Mouse (Mus musculus) Patski (cell line): ENCODE measurements around the gene Zfp663. TPM values are rescaled to one million over a fixed set of nuclear protein-coding genes. Genes with fewer than 3 reads are reported as not detected.

Experiments used
- ATAC-seq: fragments of 100-300 bp; one replicate; pipeline ENCODE4 v1.8.0; 2021
- CTCF ChIA-PET: fragments of 350-600 bp; sonication (Branson Sonifier 250); formaldehyde crosslinking; loops from one replicate; lab custom pipeline; 2022; ENCODE audit warnings: inconsistent platforms; lab: Charles Lee
- POLR2A ChIA-PET: fragments of 350-600 bp; sonication (Branson Sonifier 250); formaldehyde crosslinking; loops from one replicate; lab custom pipeline; 2022; ENCODE audit warnings: antibody characterized with exemption, inconsistent platforms; lab: Charles Lee
- DNase-seq: peaks from one replicate; pipeline ENCODE4 v3.0.0-alpha.2; 2011; ENCODE audit warnings: low read depth, low spot score
- H3K27me3 ChIP-seq: fragments of 371-371 bp; one replicate; pipeline ENCODE4 v1.5.1; 2021
- CTCF ChIP-seq: fragments of 100-300 bp; IDR thresholded peaks from one replicate; pipeline ENCODE4 v1.5.1; 2021
- in situ Hi-C: fragments of 300-500 bp; cut with MboI; formaldehyde crosslinking; loops from 3 replicates; pipeline ENCODE4 v1.11.1; 2018; ENCODE audit warnings: low pct_unique_long_range_greater_than_20kb, mixed read lengths
- polyA plus RNA-seq: library from polyadenylated mRNA; unstranded; gene quantifications from one replicate; pipeline ENCODE4 v1.2.3, GENCODE M21; 2021

The Zfp663 gene
- polyA plus RNA-seq, 1 experiment from 2014 or later, result not detected

- in situ Hi-C loops, result no loop called here
- ATAC-seq, result no peak
- CTCF ChIA-PET, result no interaction called here
- no peaks in the 10 kb centered on the region for H3K27me3 ChIP-seq
- POLR2A ChIA-PET, result no interaction called here
- no peak for TF ChIP-seq CTCF
- DNase-seq, result no peak
These were observed 29.1 kb upstream of the Zfp663 start for GRCm38 (mm10) chr2:165397502-165398163.

- no peaks in the 10 kb centered on the region for H3K27me3 ChIP-seq
- DNase-seq (no peak), ATAC-seq (no peak)
- POLR2A ChIA-PET, result no interaction called here
- CTCF ChIA-PET, result interaction anchor here (1.1 kb wide), 1 partner anchor 19 kb away, joined by 3 read pairs; no protein-coding TSS in a partner anchor
- in situ Hi-C loops, result no loop called here
- TF ChIP-seq CTCF, result no peak
These were observed 28.4 kb upstream of the Zfp663 start for GRCm38 (mm10) chr2:165396831-165397501.

DNA sequence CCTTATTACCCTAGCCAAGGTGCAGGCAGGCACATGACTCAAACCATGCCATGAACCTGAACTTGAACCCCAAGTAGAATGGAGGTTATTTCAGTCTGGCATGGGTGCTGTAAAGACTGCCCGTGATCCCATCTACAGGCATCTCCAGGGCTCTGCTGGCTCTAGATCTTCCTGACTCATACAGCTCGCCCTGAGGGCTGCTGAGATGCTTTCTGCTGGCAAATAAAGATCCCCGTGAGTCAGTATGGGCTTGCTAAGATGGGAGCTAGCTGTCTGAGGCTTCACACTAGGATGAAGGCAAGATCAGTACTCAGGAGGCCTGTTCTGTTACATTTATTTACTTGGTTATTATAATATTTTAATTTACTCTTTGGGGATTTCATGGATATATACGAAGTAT lies 23.6 kb upstream of the Zfp663 start:
- no peak for TF ChIP-seq CTCF
- DNase-seq (no peak), ATAC-seq (no peak)
- in situ Hi-C loops, result loop anchor here (5.0 kb wide), 1 partner anchor 95 kb away; no protein-coding TSS in a partner anchor
- POLR2A ChIA-PET, result interaction anchor here (2.2 kb wide), 1 partner anchor 95 kb away, joined by 7 read pairs; no protein-coding TSS in a partner anchor
- H3K27me3 ChIP-seq, result no peaks in the 10 kb centered on the region
- CTCF ChIA-PET, result interaction anchor here (0.6 to 3.9 kb wide), 9 partner anchors 8 to 95 kb away, joined by 3 to 26 read pairs (median 3); partner anchors contain the start of gene Ocstamp

DNA sequence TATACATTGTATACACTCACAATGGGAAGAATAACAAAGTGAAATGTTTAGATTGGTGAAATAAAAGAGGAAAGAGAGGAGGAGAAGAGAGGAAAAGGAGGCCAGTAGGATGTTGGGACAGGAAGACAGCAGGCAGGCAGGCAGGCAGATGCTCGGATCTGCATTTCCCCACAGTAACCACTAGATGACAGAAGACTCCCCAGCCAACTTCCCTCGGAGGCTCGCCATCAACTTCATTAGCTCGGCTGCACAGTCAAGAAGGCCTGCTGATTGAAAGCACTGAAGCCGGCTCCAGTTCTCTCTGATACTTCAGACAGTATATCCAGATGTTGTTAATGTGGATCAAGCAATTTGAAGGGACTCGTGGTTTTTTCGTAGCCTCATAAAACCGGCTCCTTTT lies 23.0 kb upstream of the Zfp663 start:
- CTCF ChIA-PET, result interaction anchor here (0.6 to 3.9 kb wide), 10 partner anchors 9 to 366 kb away, joined by 3 to 26 read pairs (median 3); partner anchors contain the start of gene Ocstamp

GRCm38 (mm10) chr2:165389299-165389952 lies 20.9 kb upstream of the Zfp663 start:
- no peaks in the 10 kb centered on the region for H3K27me3 ChIP-seq
- in situ Hi-C loops, result no loop called here
- DNase-seq, result no peak
- CTCF ChIA-PET, result interaction anchor here (1.3 kb wide), 1 partner anchor 98 kb away, joined by 4 read pairs; no protein-coding TSS in a partner anchor
- POLR2A ChIA-PET, result no interaction called here
- TF ChIP-seq CTCF, result no peak
- no peak for ATAC-seq

More for the DNA sequence above, 23.0 kb upstream of the Zfp663 start:
- ATAC-seq (peak; percentile 55), DNase-seq (no peak)
- H3K27me3 ChIP-seq, result no peaks in the 10 kb centered on the region
- peak; percentile 94 for TF ChIP-seq CTCF
- POLR2A ChIA-PET, result interaction anchor here (2.2 kb wide), 1 partner anchor 96 kb away, joined by 7 read pairs; no protein-coding TSS in a partner anchor
- in situ Hi-C loops, result loop anchor here (5.0 kb wide), 1 partner anchor 96 kb away; no protein-coding TSS in a partner anchor

- no peaks in the 10 kb centered on the region for H3K27me3 ChIP-seq
- CTCF ChIA-PET, result interaction anchor here (0.7 to 1.3 kb wide), 2 partner anchors 99 kb away, joined by 3 to 4 read pairs; no protein-coding TSS in a partner anchor
- ATAC-seq, result peak; percentile 86
- POLR2A ChIA-PET, result no interaction called here
- in situ Hi-C loops, result no loop called here
- no peak for TF ChIP-seq CTCF
- no peak for DNase-seq
These were observed 19.4 kb upstream of the Zfp663 start, which contains the start of gene Zfp334 for GRCm38 (mm10) chr2:165387844-165388495. Zfp334 (minus strand) TSS chr2:165388259.

GRCm38 (mm10) chr2:165387370-165387769 lies 18.8 kb upstream of the Zfp663 start:
- ATAC-seq, result no peak
- no peak for TF ChIP-seq CTCF
- DNase-seq, result no peak
- ChIA-PET POLR2A (no interaction called here), CTCF (interaction anchor here (0.7 kb wide), 1 partner anchor 100 kb away, joined by 3 read pairs; no protein-coding TSS in a partner anchor)
- H3K27me3 ChIP-seq, result no peaks in the 10 kb centered on the region
- in situ Hi-C loops, result no loop called here

DNA sequence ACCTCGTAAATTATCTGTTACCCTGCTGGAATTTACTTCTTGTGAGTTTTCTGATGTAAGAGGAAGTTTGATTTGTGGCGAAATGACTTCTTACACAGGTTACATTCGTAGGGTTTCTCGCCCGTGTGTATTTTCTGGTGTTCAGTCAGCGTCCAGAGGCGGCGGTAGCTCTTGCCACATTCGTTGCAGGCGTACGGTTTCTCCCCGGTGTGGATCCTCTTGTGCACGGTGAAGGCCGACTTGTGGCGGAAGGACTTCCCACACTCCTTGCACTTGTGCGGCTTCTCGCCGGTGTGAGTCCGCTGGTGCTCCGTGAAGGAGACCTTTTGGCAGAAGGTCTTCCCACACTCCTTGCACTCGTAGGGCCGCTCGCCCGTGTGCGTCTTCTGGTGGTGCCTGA lies 11.5 kb upstream of the Zfp663 start:
- DNase-seq, result no peak
- in situ Hi-C loops, result no loop called here
- ChIA-PET CTCF (interaction anchor here (1.1 kb wide), 1 partner anchor 14 kb away, joined by 3 read pairs; no protein-coding TSS in a partner anchor), POLR2A (no interaction called here)
- H3K27me3 ChIP-seq, result no peaks in the 10 kb centered on the region
- no peak for ATAC-seq
- no peak for TF ChIP-seq CTCF

GRCm38 (mm10) chr2:165376001-165376400 lies 7.5 kb upstream of the Zfp663 start:
- in situ Hi-C loops, result no loop called here
- no peak for TF ChIP-seq CTCF
- DNase-seq (no peak), ATAC-seq (no peak)
- CTCF ChIA-PET, result interaction anchor here (1.4 to 2.3 kb wide), 2 partner anchors 15 to 111 kb away, joined by 3 to 5 read pairs; no protein-coding TSS in a partner anchor
- POLR2A ChIA-PET, result interaction anchor here (0.6 kb wide), 1 partner anchor 93 kb away, joined by 3 read pairs; no protein-coding TSS in a partner anchor
- no peaks in the 10 kb centered on the region for H3K27me3 ChIP-seq
